Mouse (Mus musculus) forebrain, postnatal 0 days (tissue): Measurements from ENCODE around the gene Spty2d1. TPM values are rescaled to one million over a fixed set of nuclear protein-coding genes. Genes with fewer than 3 reads are reported as not detected.
A peak's percentile ranks its signal among the peaks of the same experiment; 100 is the strongest.

Experiments
- ATAC-seq: fragments of 200-750 bp; cut with Nextera tagmentation; 2 replicates; pipeline ENCODE4 v1.8.0; 2017; ENCODE audit warnings: mild to moderate bottlenecking, moderate library complexity
- DNase-seq: peaks from one replicate; pipeline ENCODE4 v3.0.0-alpha.2; 2015
- H3K27ac ChIP-seq: fragments of 300-500 bp; sonication (generic); 2 replicates; pipeline ENCODE4 v1.5.1; 2014; ENCODE audit warnings: low read depth, mild to moderate bottlenecking, antibody characterized with exemption, low read length, moderate library complexity, mixed read lengths
- H3K27me3 ChIP-seq: fragments of 300-500 bp; sonication (generic); 2 replicates; pipeline ENCODE4 v1.6.1; 2014; ENCODE audit warnings: mild to moderate bottlenecking, low read length, mixed read lengths; ENCODE audit not compliant: insufficient read depth
- H3K36me3 ChIP-seq: fragments of 300-500 bp; sonication (generic); 2 replicates; pipeline ENCODE4 v1.6.1; 2014; ENCODE audit warnings: mild to moderate bottlenecking, moderate library complexity; ENCODE audit not compliant: insufficient read depth
- H3K4me1 ChIP-seq: fragments of 300-500 bp; sonication (generic); 2 replicates; pipeline ENCODE4 v1.6.1; 2014; ENCODE audit warnings: antibody characterized with exemption; ENCODE audit not compliant: insufficient read depth
- H3K4me2 ChIP-seq: fragments of 300-500 bp; sonication (generic); 2 replicates; pipeline ENCODE4 v1.6.1; 2014; ENCODE audit warnings: low read depth, mild to moderate bottlenecking, moderate library complexity
- H3K4me3 ChIP-seq: fragments of 300-500 bp; sonication (generic); 2 replicates; pipeline ENCODE4 v1.5.1; 2014; ENCODE audit warnings: low read depth, low read length, mixed read lengths
- H3K9ac ChIP-seq: fragments of 300-500 bp; sonication (generic); 2 replicates; pipeline ENCODE4 v1.6.1; 2014; ENCODE audit warnings: mild to moderate bottlenecking
- H3K9me3 ChIP-seq: fragments of 300-500 bp; sonication (generic); 2 replicates; pipeline ENCODE4 v1.6.1; 2016; ENCODE audit warnings: low read length
- CTCF ChIP-seq: sonication (generic); IDR thresholded peaks from 2 replicates; pipeline ENCODE4 v1.5.1; 2016; ENCODE audit warnings: antibody characterized with exemption, control low read depth, low read depth
- WGBS: fragments of 180-500 bp; shearing (Covaris S2); extraction: QIAGEN DNeasy Blood & Tissue Kit; methylation state at CpG from one replicate; pipeline ENCODE4 v1.1.7; 2014; 5-methylcytosine and 5-hydroxymethylcytosine counted together
- polyA plus RNA-seq: library from polyadenylated mRNA; unstranded; fragments of >200 nt; fragmentation: Nextera tagmentation; extraction: Ambion mirVana; gene quantifications from 2 replicates; pipeline ENCODE4 v1.2.1, GENCODE M21; 2015
- total RNA-seq: library from RNA; depleted of rRNA; stranded (reverse); fragments of >200 nt; gene quantifications from 2 replicates; pipeline ENCODE4 v1.2.3, GENCODE M21; 2014

Spty2d1 gene
- total and polyA plus RNA-seq, 2 experiments from 2014 or later: 5.0 to 10.9 TPM

GRCm38 (mm10) chr7:47013131-47013767 lies 5.0 kb upstream of the Spty2d1 start:
- Histone ChIP-seq H3K36me3 (no peaks in the 10 kb centered on the region), H3K4me1 (no peaks in the 10 kb centered on the region), H3K27ac (no peak overlapping the region), H3K4me3 (no peak overlapping the region), H3K9ac (no peak overlapping the region), H3K9me3 (no peaks in the 10 kb centered on the region), H3K4me2 (no peak overlapping the region), H3K27me3 (no peaks in the 10 kb centered on the region)
- ATAC-seq (no peak), DNase-seq (no peak)
- no peak for TF ChIP-seq CTCF
- WGBS: 50% methylated on average over 9 of the region's 9 CpGs

GRCm38 (mm10) chr7:47007818-47008167 lies 418 bp downstream of the Spty2d1 start:
- H3K4me3 ChIP-seq: peak overlapping the region; percentile 70
- no peaks in the 10 kb centered on the region for H3K9me3 ChIP-seq
- WGBS: under 1% methylated on average over 25 of the region's 25 CpGs
- no peaks in the 10 kb centered on the region for H3K36me3 ChIP-seq
- H3K27me3 ChIP-seq: no peaks in the 10 kb centered on the region
- peak overlapping the region; percentile 83 for H3K4me2 ChIP-seq
- DNase-seq (no peak), ATAC-seq (peak; percentile 67)
- H3K27ac ChIP-seq: peak overlapping the region; percentile 80
- peak; percentile 59 for TF ChIP-seq CTCF
- H3K4me1 ChIP-seq: peaks cover 8% of the 10 kb centered on the region
- H3K9ac ChIP-seq: peak overlapping the region; percentile 67

- DNase-seq: no peak
- H3K36me3 ChIP-seq: no peaks in the 10 kb centered on the region
- no peaks in the 10 kb centered on the region for H3K27me3 ChIP-seq
- peaks cover 11% of the 10 kb centered on the region for H3K4me1 ChIP-seq
- no peak for ATAC-seq
- peak overlapping the region; percentile 70 for H3K4me3 ChIP-seq
- H3K4me2 ChIP-seq: peak overlapping the region; percentile 83
- TF ChIP-seq CTCF: no peak
- peak overlapping the region; percentile 67 for H3K9ac ChIP-seq
- no peaks in the 10 kb centered on the region for H3K9me3 ChIP-seq
- 16% methylated on average over 21 of the region's 21 CpGs for WGBS
- H3K27ac ChIP-seq: peak overlapping the region; percentile 80; the same call in 1 of the 2 replicates
These were observed 966 bp downstream of the Spty2d1 start for GRCm38 (mm10) chr7:47007109-47007780.

GRCm38 (mm10) chr7:47003411-47004115 lies 4.6 kb downstream of the Spty2d1 start:
- ATAC-seq (no peak), DNase-seq (no peak)
- peaks cover 16% of the 10 kb centered on the region for H3K4me1 ChIP-seq
- no peak for TF ChIP-seq CTCF
- no peak overlapping the region for H3K27ac ChIP-seq
- no peak overlapping the region for H3K9ac ChIP-seq
- H3K4me3 ChIP-seq: no peak overlapping the region
- 9% methylated on average over 3 of the region's 3 CpGs for WGBS
- H3K4me2 ChIP-seq: no peak overlapping the region
- H3K9me3 ChIP-seq: no peaks in the 10 kb centered on the region
- no peaks in the 10 kb centered on the region for H3K27me3 ChIP-seq
- H3K36me3 ChIP-seq: peaks cover 7% of the 10 kb centered on the region

- no peak for TF ChIP-seq CTCF
These were observed 6.3 kb downstream of the Spty2d1 start for GRCm38 (mm10) chr7:47001900-47002275.

GRCm38 (mm10) chr7:47001125-47001899 lies 6.9 kb downstream of the Spty2d1 start:
- Histone ChIP-seq H3K27ac (no peak overlapping the region), H3K9ac (no peak overlapping the region), H3K4me3 (no peak overlapping the region), H3K36me3 (peaks cover 29% of the 10 kb centered on the region), H3K4me1 (peaks cover 8% of the 10 kb centered on the region; the same call in 1 of the 2 replicates), H3K27me3 (no peaks in the 10 kb centered on the region), H3K4me2 (no peak overlapping the region), H3K9me3 (no peaks in the 10 kb centered on the region)
- ATAC-seq (no peak), DNase-seq (no peak)
- TF ChIP-seq CTCF: no peak
- WGBS: 49% methylated on average over 5 of the region's 5 CpGs

More at GRCm38 (mm10) chr7:47001900-47002275, 6.3 kb downstream of the Spty2d1 start:
- Histone ChIP-seq H3K4me1 (peaks cover 10% of the 10 kb centered on the region; the same call in 1 of the 2 replicates), H3K27ac (0 out of 2 replicates have a peak overlapping the region, but pooled peaks have one; percentile 15), H3K4me3 (no peak overlapping the region), H3K4me2 (no peak overlapping the region), H3K27me3 (no peaks in the 10 kb centered on the region), H3K36me3 (peaks cover 23% of the 10 kb centered on the region), H3K9ac (no peak overlapping the region), H3K9me3 (no peaks in the 10 kb centered on the region)
- DNase-seq (no peak), ATAC-seq (no peak)
- WGBS: 48% methylated on average over 4 of the region's 4 CpGs
